Mouse (Mus musculus): ENCODE measurements around the gene Ak1. TPM values are rescaled to one million over a fixed set of nuclear protein-coding genes. Genes with fewer than 3 reads are reported as not detected.
A peak's percentile ranks its signal among the peaks of the same experiment; 100 is the strongest.

The Ak1 gene
- polyA plus RNA-seq, 1 experiment from 2014 or later, result 39.1 TPM

GRCm38 (mm10) chr2:32665345-32665744, 43.8 kb downstream of the Ak1 start:
- Histone ChIP-seq H3K4me3 (ENCODE audit: low read length) (no peak overlapping the region), H3K9me3 (ENCODE audit: low read length) (no peaks in the 10 kb centered on the region), H3K9ac (replicated peaks; ENCODE audit: low read length) (0 out of 2 replicates have a peak overlapping the region, but pooled peaks have one; percentile 13), H3K27me3 (ENCODE audit: insufficient read depth, low read length) (no peaks in the 10 kb centered on the region), H3K4me2 (replicated peaks; ENCODE audit: low read depth, low read length) (no peak overlapping the region), H3K27ac (ENCODE audit: low read length) (no peak overlapping the region), H3K4me1 (ENCODE audit: insufficient read depth, low read length) (peaks cover 21% of the 10 kb centered on the region), H3K36me3 (ENCODE audit: insufficient read depth, low read length) (no peaks in the 10 kb centered on the region)
- 69% methylated on average over 8 of the region's 8 CpGs for WGBS
- ATAC-seq (ENCODE audit: low FRiP score, low TSS enrichment), result 0 out of 2 replicates have a peak, but pooled peaks have one; percentile 33

GRCm38 (mm10) chr2:32665853-32666252, 44.3 kb downstream of the Ak1 start:
- no peak overlapping the region for H3K27ac ChIP-seq (ENCODE audit: low read length)

DNA sequence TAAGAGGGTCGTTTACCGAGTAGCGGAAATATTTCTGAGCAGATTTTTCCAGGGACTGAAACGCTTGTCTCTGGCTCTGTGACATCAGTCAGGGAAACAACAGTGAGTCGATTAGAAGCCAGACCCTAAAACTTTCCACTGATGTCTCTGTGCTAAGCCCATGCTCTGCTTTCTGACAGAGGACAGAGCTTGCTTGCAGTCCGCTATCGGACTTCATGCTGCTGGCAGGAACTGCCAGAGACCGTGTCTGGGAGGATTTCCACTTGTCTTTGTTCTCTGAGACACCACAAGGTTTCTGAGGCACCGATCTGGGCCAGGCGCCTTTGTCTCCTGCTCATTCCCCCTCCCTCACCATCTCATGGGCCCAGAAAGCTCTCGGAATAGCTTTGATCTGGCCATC, 46.2 kb downstream of the Ak1 start:
- Histone ChIP-seq H3K27me3 (ENCODE audit: insufficient read depth, low read length) (no peaks in the 10 kb centered on the region), H3K4me2 (replicated peaks; ENCODE audit: low read depth, low read length) (no peak overlapping the region), H3K4me3 (ENCODE audit: low read length) (no peak overlapping the region), H3K4me1 (ENCODE audit: insufficient read depth, low read length) (peaks cover 7% of the 10 kb centered on the region; the same call in 1 of the 2 replicates), H3K9me3 (ENCODE audit: low read length) (no peaks in the 10 kb centered on the region), H3K27ac (ENCODE audit: low read length) (no peak overlapping the region), H3K36me3 (ENCODE audit: insufficient read depth, low read length) (0 out of 2 replicates have a peak, but pooled peaks cover 4% of the 10 kb centered on the region), H3K9ac (replicated peaks; ENCODE audit: low read length) (no peak overlapping the region)
- WGBS, result 51% methylated on average over 11 of the region's 11 CpGs
- no peak for ATAC-seq (ENCODE audit: low FRiP score, low TSS enrichment)

More at GRCm38 (mm10) chr2:32665853-32666252, 44.3 kb downstream of the Ak1 start:
- WGBS, result 77% methylated on average over 6 of the region's 6 CpGs
- Histone ChIP-seq H3K36me3 (ENCODE audit: insufficient read depth, low read length) (no peaks in the 10 kb centered on the region), H3K9ac (replicated peaks; ENCODE audit: low read length) (no peak overlapping the region), H3K4me2 (replicated peaks; ENCODE audit: low read depth, low read length) (no peak overlapping the region), H3K27me3 (ENCODE audit: insufficient read depth, low read length) (no peaks in the 10 kb centered on the region), H3K4me3 (ENCODE audit: low read length) (no peak overlapping the region), H3K4me1 (ENCODE audit: insufficient read depth, low read length) (peaks cover 21% of the 10 kb centered on the region), H3K9me3 (ENCODE audit: low read length) (no peaks in the 10 kb centered on the region)
- ATAC-seq (ENCODE audit: low FRiP score, low TSS enrichment), result no peak

- H3K4me1 ChIP-seq (ENCODE audit: insufficient read depth, low read length), result peaks cover 7% of the 10 kb centered on the region; the same call in 1 of the 2 replicates
- H3K4me3 ChIP-seq (ENCODE audit: low read length), result no peak overlapping the region
- no peak overlapping the region for H3K4me2 ChIP-seq (replicated peaks; ENCODE audit: low read depth, low read length)
- WGBS, result 92% methylated on average over 7 of the region's 7 CpGs
- H3K27me3 ChIP-seq (ENCODE audit: insufficient read depth, low read length), result no peaks in the 10 kb centered on the region
- H3K9ac ChIP-seq (replicated peaks; ENCODE audit: low read length), result no peak overlapping the region
- no peaks in the 10 kb centered on the region for H3K9me3 ChIP-seq (ENCODE audit: low read length)
- no peak overlapping the region for H3K27ac ChIP-seq (ENCODE audit: low read length)
- H3K36me3 ChIP-seq (ENCODE audit: insufficient read depth, low read length), result peaks cover 5% of the 10 kb centered on the region; the same call in 1 of the 2 replicates
- ATAC-seq (ENCODE audit: low FRiP score, low TSS enrichment), result no peak
Measured at GRCm38 (mm10) chr2:32668176-32668575, 46.6 kb downstream of the Ak1 start.

DNA sequence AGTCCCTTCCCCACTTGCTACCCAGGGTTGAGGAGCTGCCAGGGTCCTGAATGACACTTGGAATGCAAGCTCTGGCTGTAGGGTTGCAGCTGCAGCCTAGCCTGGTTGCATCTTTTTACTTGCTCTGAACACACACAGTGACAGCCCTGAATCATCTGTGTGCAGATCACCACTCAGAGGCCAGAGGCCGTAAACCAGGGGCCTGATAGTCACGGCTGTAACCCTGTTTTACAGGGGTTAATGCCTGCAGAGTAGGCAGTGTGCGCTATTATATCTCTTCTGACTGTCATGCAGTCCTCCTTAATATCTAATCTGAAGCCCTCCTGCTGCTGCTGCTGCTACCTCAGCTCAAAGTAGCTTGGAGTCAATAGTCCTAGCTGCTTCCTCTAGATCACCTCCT, 48.3 kb downstream of the Ak1 start:
- peaks cover 7% of the 10 kb centered on the region; the same call in 1 of the 2 replicates for H3K4me1 ChIP-seq (ENCODE audit: insufficient read depth, low read length)
- no peak overlapping the region for H3K4me2 ChIP-seq (replicated peaks; ENCODE audit: low read depth, low read length)
- no peak overlapping the region for H3K27ac ChIP-seq (ENCODE audit: low read length)
- no peak overlapping the region for H3K4me3 ChIP-seq (ENCODE audit: low read length)
- no peaks in the 10 kb centered on the region for H3K27me3 ChIP-seq (ENCODE audit: insufficient read depth, low read length)
- no peaks in the 10 kb centered on the region for H3K9me3 ChIP-seq (ENCODE audit: low read length)
- peaks cover 14% of the 10 kb centered on the region for H3K36me3 ChIP-seq (ENCODE audit: insufficient read depth, low read length)
- 44% methylated on average over 3 of the region's 3 CpGs for WGBS
- no peak for ATAC-seq (ENCODE audit: low FRiP score, low TSS enrichment)
- H3K9ac ChIP-seq (replicated peaks; ENCODE audit: low read length), result no peak overlapping the region

GRCm38 (mm10) chr2:32671147-32671546, 49.6 kb downstream of the Ak1 start:
- Histone ChIP-seq H3K36me3 (ENCODE audit: insufficient read depth, low read length) (peaks cover 26% of the 10 kb centered on the region), H3K9me3 (ENCODE audit: low read length) (no peaks in the 10 kb centered on the region), H3K27me3 (ENCODE audit: insufficient read depth, low read length) (no peaks in the 10 kb centered on the region), H3K4me3 (ENCODE audit: low read length) (no peak overlapping the region), H3K4me1 (ENCODE audit: insufficient read depth, low read length) (peaks cover 2% of the 10 kb centered on the region; the same call in 1 of the 2 replicates), H3K27ac (ENCODE audit: low read length) (no peak overlapping the region), H3K4me2 (replicated peaks; ENCODE audit: low read depth, low read length) (no peak overlapping the region), H3K9ac (replicated peaks; ENCODE audit: low read length) (no peak overlapping the region)
- no peak for ATAC-seq (ENCODE audit: low FRiP score, low TSS enrichment)
- WGBS, result 88% methylated on average over 9 of the region's 9 CpGs

DNA sequence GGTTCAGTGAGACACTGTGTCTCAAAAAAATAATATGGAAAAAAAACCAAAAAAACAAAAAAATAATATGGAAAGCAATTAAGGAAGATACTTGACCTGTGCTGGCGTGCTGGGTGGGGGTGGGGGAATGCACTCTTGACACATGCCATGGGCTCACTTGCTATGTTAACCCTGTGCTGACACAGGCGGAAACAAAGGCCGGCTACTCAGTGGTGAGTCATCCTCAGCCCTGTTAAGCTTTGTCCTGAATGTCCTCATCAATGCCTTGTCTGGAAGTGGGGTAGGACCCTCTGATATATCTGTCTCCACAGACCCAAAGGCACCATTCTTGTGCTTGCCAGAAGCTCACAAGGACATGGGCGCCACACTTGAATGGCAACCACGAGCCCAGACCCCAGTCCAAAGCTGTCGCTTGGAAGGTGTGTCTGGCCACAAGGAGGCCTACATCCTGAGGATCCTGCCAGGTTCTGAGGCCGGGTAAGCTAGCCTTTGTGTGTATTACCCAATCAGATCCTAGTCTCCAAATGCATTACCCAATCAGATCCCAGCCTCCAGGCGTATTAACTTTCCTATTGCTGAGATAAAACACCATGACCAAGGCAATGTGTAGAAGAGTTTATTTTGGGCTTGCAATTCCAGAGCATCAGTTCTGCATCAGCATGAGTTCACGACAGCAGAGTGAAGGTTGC, 50.5 kb downstream of the Ak1 start:
- Histone ChIP-seq H3K4me3 (ENCODE audit: low read length) (no peak overlapping the region), H3K4me1 (ENCODE audit: insufficient read depth, low read length) (no peaks in the 10 kb centered on the region), H3K9me3 (ENCODE audit: low read length) (no peaks in the 10 kb centered on the region), H3K4me2 (replicated peaks; ENCODE audit: low read depth, low read length) (no peak overlapping the region), H3K27me3 (ENCODE audit: insufficient read depth, low read length) (no peaks in the 10 kb centered on the region), H3K9ac (replicated peaks; ENCODE audit: low read length) (no peak overlapping the region), H3K27ac (ENCODE audit: low read length) (no peak overlapping the region), H3K36me3 (ENCODE audit: insufficient read depth, low read length) (peaks cover 30% of the 10 kb centered on the region)
- ATAC-seq (ENCODE audit: low FRiP score, low TSS enrichment), result no peak
- 73% methylated on average over 9 of the region's 9 CpGs for WGBS

DNA sequence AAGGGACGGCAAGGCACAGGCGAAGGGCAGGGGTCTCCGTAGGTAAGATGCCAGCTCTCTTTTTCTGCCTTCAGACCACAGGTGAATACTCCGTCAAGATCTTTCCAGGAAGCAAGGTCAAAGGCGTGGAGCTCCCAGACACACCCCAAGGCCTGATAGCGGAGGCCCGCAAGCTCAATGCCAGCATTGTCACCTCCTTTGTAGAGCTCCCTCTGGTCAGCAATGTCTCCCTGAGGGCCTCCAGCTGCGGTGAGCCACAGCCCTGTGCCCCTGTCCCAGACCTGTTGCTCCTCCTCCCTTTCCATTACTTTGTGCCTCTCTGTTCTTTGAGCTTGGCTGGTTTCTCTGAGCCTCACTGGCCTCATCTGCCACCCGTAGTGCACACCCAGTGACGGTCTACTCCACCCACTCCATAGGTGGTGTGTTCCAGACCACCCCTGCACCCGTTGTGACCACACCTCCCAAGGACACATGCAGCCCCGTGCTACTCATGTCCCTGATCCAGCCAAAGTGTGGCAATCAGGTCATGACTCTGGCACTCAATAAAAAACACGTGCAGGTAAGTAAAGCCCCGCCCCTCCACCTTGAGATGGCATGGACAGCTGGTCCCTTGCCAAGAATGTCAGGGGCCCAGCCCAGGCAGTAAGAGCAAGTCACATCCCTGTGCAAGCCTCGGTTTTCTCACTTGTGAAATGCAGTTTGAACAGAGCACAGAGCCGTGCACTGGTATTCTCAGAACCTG, 51.8 kb downstream of the Ak1 start:
- no peak overlapping the region for H3K4me2 ChIP-seq (replicated peaks; ENCODE audit: low read depth, low read length)
- WGBS, result 70% methylated on average over 16 of the region's 16 CpGs
- H3K27ac ChIP-seq (ENCODE audit: low read length), result no peak overlapping the region
- no peak overlapping the region for H3K4me3 ChIP-seq (ENCODE audit: low read length)
- H3K9me3 ChIP-seq (ENCODE audit: low read length), result no peaks in the 10 kb centered on the region
- no peaks in the 10 kb centered on the region for H3K4me1 ChIP-seq (ENCODE audit: insufficient read depth, low read length)
- ATAC-seq (ENCODE audit: low FRiP score, low TSS enrichment), result peak; percentile 40; the same call in 1 of the 2 replicates
- H3K27me3 ChIP-seq (ENCODE audit: insufficient read depth, low read length), result no peaks in the 10 kb centered on the region
- no peak overlapping the region for H3K9ac ChIP-seq (replicated peaks; ENCODE audit: low read length)
- peaks cover 32% of the 10 kb centered on the region for H3K36me3 ChIP-seq (ENCODE audit: insufficient read depth, low read length)

GRCm38 (mm10) chr2:32676821-32677220, 55.3 kb downstream of the Ak1 start:
- no peak overlapping the region for H3K4me3 ChIP-seq (ENCODE audit: low read length)
- peaks cover 8% of the 10 kb centered on the region; the same call in 1 of the 2 replicates for H3K4me1 ChIP-seq (ENCODE audit: insufficient read depth, low read length)
- H3K36me3 ChIP-seq (ENCODE audit: insufficient read depth, low read length), result peaks cover 32% of the 10 kb centered on the region
- no peaks in the 10 kb centered on the region for H3K9me3 ChIP-seq (ENCODE audit: low read length)
- ATAC-seq (ENCODE audit: low FRiP score, low TSS enrichment), result no peak
- 92% methylated on average over 3 of the region's 3 CpGs for WGBS
- H3K27me3 ChIP-seq (ENCODE audit: insufficient read depth, low read length), result no peaks in the 10 kb centered on the region
- H3K9ac ChIP-seq (replicated peaks; ENCODE audit: low read length), result no peak overlapping the region
- H3K4me2 ChIP-seq (replicated peaks; ENCODE audit: low read depth, low read length), result no peak overlapping the region
- H3K27ac ChIP-seq (ENCODE audit: low read length), result no peak overlapping the region

GRCm38 (mm10) chr2:32677683-32678082, 56.1 kb downstream of the Ak1 start:
- Histone ChIP-seq H3K27ac (ENCODE audit: low read length) (no peak overlapping the region), H3K4me1 (ENCODE audit: insufficient read depth, low read length) (peaks cover 10% of the 10 kb centered on the region; the same call in 1 of the 2 replicates), H3K9me3 (ENCODE audit: low read length) (no peaks in the 10 kb centered on the region), H3K27me3 (ENCODE audit: insufficient read depth, low read length) (no peaks in the 10 kb centered on the region), H3K4me2 (replicated peaks; ENCODE audit: low read depth, low read length) (no peak overlapping the region), H3K9ac (replicated peaks; ENCODE audit: low read length) (no peak overlapping the region), H3K36me3 (ENCODE audit: insufficient read depth, low read length) (peaks cover 33% of the 10 kb centered on the region), H3K4me3 (ENCODE audit: low read length) (no peak overlapping the region)
- whole genome bisulfite sequencing, result 87% methylated on average over 7 of the region's 7 CpGs
- ATAC-seq (ENCODE audit: low FRiP score, low TSS enrichment), result no peak
